Mouse (Mus musculus): ENCODE data around the gene Tmem100. TPM values are rescaled to one million over a fixed set of nuclear protein-coding genes. Genes with fewer than 3 reads are reported as not detected.

Gene Tmem100
- total RNA-seq, 4 experiments from 2014 or later, result 9.1 to 24.0 (median 11.7) TPM

- DNase-seq (ENCODE audit: low spot score in 2 of 2), result no peak
Observed at GRCm38 (mm10) chr11:90013657-90014056, 16.5 kb upstream of the Tmem100 start.

DNA sequence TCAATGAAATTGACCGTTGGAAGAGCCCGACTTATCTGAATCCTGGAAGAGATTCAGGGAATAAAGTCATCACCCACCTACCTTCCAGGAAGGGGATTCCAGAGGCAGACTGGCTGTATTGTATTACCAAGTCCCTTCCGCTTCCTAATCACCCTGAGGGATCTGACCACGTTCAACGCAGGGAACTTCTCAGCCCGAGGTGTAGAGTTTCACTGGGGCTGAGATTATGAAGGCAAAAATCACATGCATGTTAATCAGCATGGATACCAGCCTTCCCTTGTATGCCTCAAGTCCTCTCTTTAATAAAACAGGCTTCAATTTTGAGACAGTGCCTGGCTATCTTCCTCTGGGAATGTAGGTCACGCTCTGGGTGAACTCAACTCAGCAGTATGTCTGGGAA lies 14.9 kb upstream of the Tmem100 start:
- DNase-seq (ENCODE audit: low spot score in 2 of 2), result no peak

GRCm38 (mm10) chr11:90019161-90019560 lies 11.0 kb upstream of the Tmem100 start:
- DNase-seq (ENCODE audit: low spot score in 2 of 2), result no peak

DNA sequence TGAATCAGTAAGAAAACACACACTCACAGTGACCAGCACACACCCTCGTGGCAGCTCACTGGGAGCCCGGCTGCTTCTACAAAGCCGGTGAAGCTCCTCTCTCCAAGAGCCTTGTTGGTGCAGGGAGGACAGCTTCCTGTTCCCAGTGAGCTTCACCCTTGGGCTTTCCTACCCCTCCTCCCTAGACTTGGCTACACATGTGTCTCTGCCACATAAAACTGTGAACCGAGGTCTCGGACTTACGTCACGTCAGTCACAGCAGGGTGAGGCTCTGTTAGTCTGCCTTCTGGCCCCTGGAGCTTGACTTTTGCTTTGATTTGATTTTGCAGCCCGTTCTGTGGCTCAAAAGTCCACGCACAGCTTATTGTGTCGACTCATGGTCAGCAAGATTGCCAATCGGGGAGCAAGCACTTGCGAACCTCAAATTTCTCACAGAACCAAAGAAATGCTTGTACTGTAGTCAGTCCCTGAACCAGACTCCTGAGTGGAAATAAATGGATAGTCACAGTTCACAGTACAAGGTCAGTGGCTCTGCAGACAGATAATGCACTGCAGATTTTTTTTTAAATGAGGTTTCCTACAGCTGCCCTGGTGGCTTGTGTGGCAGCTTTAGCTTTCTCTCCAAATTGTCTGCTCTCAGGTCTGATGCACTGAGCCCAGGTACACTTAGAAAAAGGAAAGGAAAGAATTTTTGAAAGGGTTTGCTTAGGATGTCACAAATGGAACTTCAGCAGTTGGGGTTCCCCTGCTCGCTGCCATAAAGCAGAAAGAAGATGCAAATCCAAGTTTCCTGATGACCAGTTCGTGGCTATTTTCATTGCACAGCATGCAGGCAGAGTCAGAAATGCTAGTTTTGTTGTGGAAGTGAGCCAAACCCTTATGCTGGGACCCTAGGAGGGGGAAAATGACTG lies 4.0 kb upstream of the Tmem100 start:
- no peak for DNase-seq (ENCODE audit: low spot score in 2 of 2)

- DNase-seq (ENCODE audit: low spot score in 2 of 2), result no peak
Observed at GRCm38 (mm10) chr11:90026802-90027174, 3.4 kb upstream of the Tmem100 start.

GRCm38 (mm10) chr11:90027216-90027615 lies 2.9 kb upstream of the Tmem100 start:
- DNase-seq (ENCODE audit: low spot score in 2 of 2), result no peak

GRCm38 (mm10) chr11:90028746-90029145 lies 1.4 kb upstream of the Tmem100 start:
- no peak for DNase-seq (ENCODE audit: low spot score in 2 of 2)

GRCm38 (mm10) chr11:90029354-90029753 lies 794 bp upstream of the Tmem100 start:
- DNase-seq (ENCODE audit: low spot score in 2 of 2), result peak; percentile 53 to 63

DNA sequence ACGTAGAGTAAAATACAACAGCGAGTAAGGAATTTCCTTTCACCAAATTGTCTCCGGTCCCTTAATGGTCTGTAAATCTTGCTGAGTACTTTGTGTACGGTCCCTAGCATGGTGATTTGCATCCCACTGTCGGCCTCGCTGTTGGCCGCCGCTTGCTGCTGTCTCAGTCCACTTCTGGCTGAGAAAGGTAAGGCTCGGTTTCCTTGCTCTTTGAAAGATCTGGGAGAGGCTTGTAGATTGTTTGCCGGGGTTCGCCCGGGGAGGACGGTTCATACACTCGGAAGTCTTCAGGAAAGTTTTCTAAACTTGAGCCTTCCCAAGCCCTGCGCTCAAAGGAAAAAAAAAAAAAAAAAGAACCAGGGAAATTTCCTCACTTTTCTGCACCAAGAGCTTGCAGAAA lies 409 bp downstream of the Tmem100 start:
- DNase-seq (ENCODE audit: low spot score in 2 of 2), result no peak

- DNase-seq (ENCODE audit: low spot score in 2 of 2), result no peak
Observed at GRCm38 (mm10) chr11:90031076-90031475, 928 bp downstream of the Tmem100 start.

DNA sequence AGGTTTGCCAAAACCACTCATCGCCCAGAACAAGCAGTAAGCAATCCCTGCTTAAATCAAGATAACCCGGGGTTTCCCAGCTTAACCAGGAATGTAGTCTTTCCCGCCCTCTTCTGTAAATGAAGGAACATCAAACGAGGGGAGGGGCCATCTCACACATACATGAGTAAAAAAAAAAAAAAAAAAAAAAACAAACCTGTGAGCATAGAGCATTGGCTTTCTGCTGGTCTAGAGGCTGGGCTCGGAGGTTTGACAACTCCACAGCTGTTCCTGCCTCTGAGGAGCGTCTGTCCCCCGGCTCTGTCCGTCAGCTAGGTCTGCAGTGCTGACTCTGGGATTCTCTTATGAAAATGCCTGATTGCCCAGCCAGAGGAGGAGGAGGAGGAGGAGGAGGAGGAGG lies 2.7 kb downstream of the Tmem100 start:
- no peak for DNase-seq (ENCODE audit: low spot score in 2 of 2)

GRCm38 (mm10) chr11:90033442-90033841 lies 3.3 kb downstream of the Tmem100 start:
- no peak for DNase-seq (ENCODE audit: low spot score in 2 of 2)

DNA sequence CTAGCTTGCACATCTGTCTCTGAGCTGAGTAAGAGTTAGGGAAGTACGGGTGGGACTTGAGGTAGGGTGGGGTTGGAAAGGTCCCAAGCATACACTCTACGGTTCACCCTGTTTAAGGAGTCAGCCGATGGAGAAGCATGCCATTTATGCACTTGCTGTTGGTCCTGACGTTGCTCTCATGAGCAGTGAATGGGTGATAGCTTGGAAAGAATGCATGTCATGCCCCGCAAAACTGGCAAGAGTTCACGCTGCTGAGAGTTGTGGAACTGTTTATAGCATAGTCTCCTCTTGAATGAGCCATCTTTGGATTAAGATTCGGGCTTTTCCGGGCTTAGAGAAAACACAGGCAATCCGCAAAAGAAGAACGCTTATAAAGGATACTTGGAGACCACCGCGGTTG lies 4.5 kb downstream of the Tmem100 start:
- DNase-seq (ENCODE audit: low spot score in 2 of 2), result no peak

- no peak for DNase-seq (ENCODE audit: low spot score in 2 of 2)
Observed at GRCm38 (mm10) chr11:90035532-90035931, 5.4 kb downstream of the Tmem100 start.

DNA sequence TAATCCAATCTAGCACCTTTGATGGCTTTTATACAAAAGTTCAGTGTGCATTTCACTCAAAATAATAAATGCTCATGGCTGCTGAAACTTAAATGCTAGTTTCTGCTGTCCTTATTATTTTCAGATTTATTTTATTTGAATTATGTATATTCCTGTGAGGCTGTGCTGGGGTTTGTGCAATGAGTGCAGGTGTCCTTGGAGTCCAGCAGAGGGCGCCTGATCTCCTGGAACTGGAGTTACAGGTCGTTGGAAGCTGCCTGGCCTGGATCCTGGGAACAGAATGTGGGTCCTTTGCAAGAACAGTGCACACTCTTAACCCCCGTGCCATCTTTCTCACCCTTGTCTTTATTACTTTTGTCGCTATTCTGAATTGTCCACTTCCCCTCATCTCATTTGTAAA lies 6.3 kb downstream of the Tmem100 start:
- DNase-seq (ENCODE audit: low spot score in 2 of 2), result no peak

- DNase-seq (ENCODE audit: low spot score in 2 of 2), result no peak
Observed at GRCm38 (mm10) chr11:90038022-90038421, 7.9 kb downstream of the Tmem100 start.

- DNase-seq (ENCODE audit: low spot score in 2 of 2), result no peak
Observed at GRCm38 (mm10) chr11:90044459-90044858, 14.3 kb downstream of the Tmem100 start.

DNA sequence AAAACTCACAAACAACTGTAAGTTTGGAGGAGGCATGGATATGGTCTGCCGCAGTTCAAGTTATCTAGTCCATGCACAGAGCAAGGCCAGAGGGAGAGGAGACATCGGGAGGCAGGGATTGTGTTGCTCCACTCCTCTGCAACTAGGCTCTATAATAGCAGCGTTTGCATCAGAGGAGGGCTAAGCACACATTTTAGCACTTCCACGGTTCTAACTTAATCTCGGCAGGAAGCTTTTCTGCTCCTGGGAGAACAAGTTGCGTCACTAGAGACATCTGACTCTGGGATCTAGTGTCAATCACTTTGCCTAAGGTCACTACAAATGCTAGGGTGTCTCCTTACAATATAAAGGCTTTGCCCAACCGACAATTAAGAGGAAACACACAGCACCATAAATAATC lies 16.1 kb downstream of the Tmem100 start:
- no peak for DNase-seq (ENCODE audit: low spot score in 2 of 2)

- no peak for DNase-seq (ENCODE audit: low spot score in 2 of 2)
Observed at GRCm38 (mm10) chr11:90047271-90047670, 17.1 kb downstream of the Tmem100 start.

- no peak for DNase-seq (ENCODE audit: low spot score in 2 of 2)
Observed at GRCm38 (mm10) chr11:90050016-90050415, 19.9 kb downstream of the Tmem100 start.

GRCm38 (mm10) chr11:90052785-90053184 lies 22.6 kb downstream of the Tmem100 start:
- no peak for DNase-seq (ENCODE audit: low spot score in 2 of 2)

DNA sequence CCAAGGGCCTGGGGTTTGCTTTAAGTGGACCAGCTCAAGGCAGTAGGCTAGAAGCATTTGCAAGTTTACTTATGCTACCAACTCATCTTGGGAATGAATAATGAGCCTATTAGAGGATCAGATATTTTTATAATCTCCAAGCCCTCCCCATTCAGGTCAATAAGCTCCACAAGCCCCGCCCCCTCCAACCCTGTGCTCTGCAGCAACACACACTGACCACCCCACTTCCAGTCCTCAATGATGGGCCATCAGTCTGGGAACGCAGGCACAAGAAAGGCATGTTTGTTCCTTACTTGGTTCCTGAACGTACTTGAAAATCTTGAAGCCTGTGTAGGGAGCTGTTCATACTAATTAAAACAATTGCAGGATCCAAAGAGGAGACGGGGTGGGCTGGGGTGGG lies 23.7 kb downstream of the Tmem100 start:
- no peak for DNase-seq (ENCODE audit: low spot score in 2 of 2)

DNA sequence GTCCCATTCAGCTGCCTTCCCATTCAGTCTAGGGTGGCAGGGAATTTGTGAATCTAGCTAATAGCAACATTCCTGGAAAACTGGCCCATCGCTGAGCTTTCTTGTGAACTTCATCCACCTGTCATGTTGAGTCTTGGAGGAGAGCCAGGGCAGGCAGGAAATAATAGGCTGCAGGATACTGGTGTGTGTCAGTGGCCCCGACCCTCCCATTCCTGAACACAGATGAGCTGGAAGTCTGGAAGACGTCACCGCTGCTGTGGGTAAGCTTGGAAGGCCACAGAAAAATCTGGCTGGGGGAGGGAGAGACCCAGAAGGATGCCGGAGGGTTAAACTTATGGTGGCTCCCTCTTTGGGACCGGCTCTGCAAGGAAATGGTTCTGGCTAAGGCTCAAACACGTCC lies 24.3 kb downstream of the Tmem100 start:
- no peak for DNase-seq (ENCODE audit: low spot score in 2 of 2)

Measured in gastrocnemius, adult 8-10 months (tissue).